Mouse (Mus musculus) cerebellum, adult 11-12 months (tissue): ENCODE measurements at regions not wholly inside any gene's neighbourhood (a gene's known extent, or its start where the extent isn't known, plus 50 kb on each side); places are given as distances from the start of the nearest gene placed in this dataset.
A peak's percentile ranks its signal among the peaks of the same experiment; 100 is the strongest.
"Not testable (repeated sequence)": the region's sequence is repeated elsewhere in the genome, so short reads cannot be mapped to it uniquely, and the experiment has no call there.

Experiments
- DNase-seq: peaks from one replicate; pipeline ENCODE4 v3.0.0; 2022

DNA sequence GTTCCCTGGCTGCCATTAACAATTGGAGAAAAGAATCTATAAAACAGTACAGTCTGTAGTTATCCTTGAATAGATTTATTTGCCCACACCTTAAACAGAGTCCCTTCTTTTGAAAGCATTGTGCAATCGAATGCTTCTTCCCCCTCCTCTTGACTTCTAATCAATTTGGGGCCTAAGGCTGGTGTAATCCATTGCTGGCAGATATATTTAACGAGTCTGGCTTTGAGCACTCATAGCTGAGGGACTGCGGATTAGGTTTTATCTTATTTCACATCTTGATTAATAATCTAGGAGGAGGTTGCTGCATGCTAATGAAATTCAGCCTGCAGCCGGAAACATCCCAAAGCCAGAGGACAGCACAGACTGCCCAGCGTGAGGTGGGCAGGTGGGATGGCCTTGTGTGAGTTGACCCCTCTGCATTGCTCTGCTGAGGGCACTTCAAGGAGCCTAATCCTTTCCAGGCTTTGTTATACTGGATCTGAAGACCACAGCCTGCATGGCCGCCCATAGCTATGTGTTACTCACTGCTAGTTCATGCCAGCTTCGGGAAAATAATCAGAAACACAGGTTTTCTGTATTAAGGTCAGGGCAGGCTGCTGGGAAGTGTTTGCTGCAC is 163.6 kb downstream of the Mterf1b start:
- DNase-seq: no peak

DNA sequence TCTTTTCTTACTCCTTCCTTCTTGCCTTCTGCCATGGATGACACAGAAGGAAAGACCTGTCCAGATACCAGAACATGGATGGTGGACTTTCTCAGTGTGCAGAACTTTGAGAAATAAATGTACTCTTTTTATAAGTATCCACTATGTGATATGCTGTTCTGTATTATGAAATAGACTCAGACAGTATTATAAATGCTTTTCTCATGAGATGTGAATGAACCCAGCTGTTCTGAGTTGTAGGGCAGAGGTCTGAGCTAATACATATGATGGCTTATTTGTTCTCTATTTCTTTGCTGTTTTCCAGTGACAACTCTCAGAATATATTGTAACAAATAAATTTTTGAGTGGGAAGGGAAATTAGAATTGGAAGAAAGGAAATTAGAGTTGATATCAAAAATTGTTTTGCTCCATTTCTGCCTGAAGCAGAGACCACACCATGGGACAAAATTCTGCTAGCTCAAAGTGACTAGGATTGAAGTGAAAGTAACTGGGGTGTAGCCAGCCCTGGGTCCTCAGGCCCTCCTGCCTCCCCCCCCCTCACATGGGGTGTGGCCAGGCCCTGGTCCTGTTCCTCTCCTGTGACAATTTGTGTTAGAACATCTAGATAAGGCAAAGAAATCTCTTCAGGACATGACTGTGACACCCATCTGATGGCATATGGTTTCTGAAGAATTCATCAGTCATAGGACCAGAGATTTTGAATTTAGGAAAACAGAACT is 164.5 kb downstream of the Mterf1b start:
- not testable (repeated sequence) for DNase-seq

DNA sequence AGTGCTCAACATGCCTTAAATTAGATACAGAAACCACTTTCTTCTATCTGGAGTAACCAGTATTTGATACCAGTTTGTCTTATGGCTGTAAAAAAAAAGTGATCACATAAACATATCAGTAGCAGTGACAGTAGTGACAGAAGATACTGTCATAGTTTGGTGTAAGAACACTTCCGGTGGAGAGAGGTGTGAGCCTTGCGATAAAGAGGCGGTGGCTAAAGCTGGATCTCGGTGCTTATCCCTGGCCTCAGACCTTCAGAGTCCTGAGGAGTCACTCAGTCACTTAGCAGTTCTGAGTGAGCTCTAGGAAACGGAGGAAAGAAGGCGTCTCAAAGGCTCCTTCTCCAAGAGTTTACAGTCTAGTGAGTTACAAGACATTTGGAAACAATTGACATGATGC is 169.4 kb downstream of the Mterf1b start:
- DNase-seq: not testable (repeated sequence)

DNA sequence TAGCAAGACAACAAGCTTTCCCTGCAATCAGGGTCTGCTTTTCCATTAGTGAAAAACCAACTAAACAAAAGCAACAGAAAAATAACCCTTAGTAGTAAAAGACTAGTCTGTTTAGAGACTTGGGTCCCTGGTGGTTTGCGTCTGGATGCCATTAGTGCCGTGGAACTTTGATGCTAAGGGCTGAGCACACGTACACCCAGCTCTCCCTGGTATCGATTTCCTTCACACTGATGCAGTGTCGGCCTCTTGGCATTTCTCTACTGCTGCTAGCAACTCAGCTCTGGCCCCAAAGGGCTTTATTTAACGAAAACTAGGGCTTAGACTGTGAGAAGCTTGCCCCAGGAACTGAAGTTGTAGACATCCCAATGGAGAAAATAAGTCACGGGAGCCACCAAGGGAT is 192.6 kb downstream of the Mterf1b start:
- DNase-seq: not testable (repeated sequence)

DNA sequence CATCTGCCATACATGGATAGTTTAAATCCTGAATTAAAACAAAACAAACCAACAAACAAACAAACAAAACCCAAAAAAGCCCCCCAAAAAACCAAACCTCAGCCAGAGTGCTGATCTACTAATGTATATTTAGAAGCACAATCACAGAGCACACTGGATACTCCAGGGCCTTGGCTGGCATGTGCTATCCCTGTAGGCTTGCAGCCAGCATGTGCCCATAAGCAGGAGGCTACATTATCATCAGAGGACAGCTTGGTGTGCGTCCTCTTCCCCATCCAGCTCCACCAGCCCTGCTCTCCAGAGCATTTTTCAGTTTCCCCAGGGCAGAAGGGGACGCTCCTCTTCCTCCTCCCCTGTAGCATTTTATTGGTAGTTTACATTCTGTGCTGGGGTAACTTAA is 198.9 kb downstream of the Mterf1b start:
- DNase-seq: peak; percentile 15

DNA sequence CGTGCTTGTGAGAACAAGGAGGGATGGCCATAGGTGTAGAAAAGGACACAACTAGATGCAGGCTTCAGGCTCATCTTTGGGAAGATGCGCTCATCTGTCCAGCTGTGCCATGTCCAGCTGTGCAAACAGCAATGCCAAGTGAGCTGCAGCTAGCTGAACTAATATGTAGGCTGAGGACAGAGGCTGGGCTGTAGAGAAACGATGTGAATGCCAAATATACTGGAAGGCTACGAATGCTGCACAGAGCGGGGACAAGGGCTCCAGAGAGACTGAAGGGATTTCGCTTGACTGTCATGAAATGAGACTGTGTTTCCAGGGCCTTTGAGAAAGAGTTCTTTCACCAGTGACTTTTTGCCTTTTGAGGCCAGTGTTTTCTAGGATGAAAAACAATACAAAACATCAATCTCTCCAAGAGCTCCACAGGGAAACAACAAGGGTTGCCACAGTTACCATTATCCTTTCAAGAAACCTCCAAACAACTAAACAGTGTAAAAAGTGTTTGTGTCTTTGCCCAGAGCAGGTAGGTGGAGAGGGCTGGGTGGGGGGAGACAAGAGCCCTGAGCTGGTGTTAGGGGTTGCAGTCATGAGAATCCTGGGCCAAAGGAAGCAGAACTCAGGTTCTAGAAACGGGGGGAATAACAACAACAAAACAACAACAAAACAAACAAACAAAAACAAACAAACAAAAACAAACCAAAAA is 202.3 kb downstream of the Mterf1b start:
- not testable (repeated sequence) for DNase-seq

DNA sequence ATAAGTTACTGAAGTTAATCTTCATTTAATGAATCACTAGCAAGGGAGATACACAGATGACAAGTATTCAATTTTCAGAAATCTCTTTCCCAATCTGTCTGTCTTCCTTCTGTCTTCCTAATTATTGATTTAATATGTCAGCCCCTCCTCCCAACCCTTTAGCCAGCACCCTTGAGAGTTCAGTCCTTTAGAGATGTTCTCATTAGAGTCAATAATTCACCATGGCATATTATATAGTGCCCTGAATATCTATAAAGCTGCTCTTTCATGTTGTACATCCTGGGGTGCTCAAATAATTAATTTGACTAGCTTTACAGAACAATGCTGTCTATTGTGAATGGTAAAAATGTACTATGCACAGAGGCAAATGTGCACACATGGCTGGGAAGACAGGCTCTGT is 205.9 kb downstream of the Mterf1b start:
- DNase-seq: no peak

DNA sequence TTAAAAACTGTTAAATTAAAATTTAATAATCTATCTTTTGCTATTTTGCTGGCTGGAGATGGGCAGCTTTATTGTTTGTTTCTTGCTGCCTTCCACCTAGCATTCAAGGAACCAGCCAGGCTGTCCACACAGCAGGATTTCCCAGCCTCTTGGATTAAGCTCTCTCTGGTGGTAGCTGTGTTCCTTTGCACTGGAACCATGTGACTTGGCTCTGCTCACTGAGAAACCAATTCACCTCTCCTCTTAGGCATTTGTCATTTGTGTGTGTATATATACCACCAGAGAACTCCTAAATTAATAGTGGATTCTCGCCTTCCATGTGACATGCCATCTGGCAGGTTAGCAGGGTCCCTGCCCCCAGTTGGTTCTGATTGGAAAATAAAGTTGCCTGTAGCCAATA is 225.6 kb downstream of the Mterf1b start:
- peak; percentile 30 for DNase-seq
